Mouse (Mus musculus): ENCODE results near the gene Mvp. TPM values are rescaled to one million over a fixed set of nuclear protein-coding genes. Genes with fewer than 3 reads are reported as not detected.

Gene Mvp
- polyA plus RNA-seq, 1 experiment from 2014 or later, result 5.6 TPM

GRCm38 (mm10) chr7:127024755-127025555, 10.5 kb upstream of the Mvp start:
- ATAC-seq (ENCODE audit: insufficient number of reproducible peaks, insufficient read depth, low FRiP score, low TSS enrichment), result peak; percentile 22; the same call in 1 of the 2 replicates
- Histone ChIP-seq H3K4me3 (peak overlapping the region; percentile 92), H3K9me3 (no peaks in the 10 kb centered on the region), H3K4me1 (peaks cover 56% of the 10 kb centered on the region), H3K9ac (peak overlapping the region; percentile 99), H3K27me3 (no peaks in the 10 kb centered on the region), H3K27ac (peak overlapping the region; percentile 98), H3K4me2 (replicated peaks) (peak overlapping the region; percentile 97), H3K36me3 (peaks cover 40% of the 10 kb centered on the region)
- whole genome bisulfite sequencing, result 1% methylated on average over 30 of the region's 30 CpGs

DNA sequence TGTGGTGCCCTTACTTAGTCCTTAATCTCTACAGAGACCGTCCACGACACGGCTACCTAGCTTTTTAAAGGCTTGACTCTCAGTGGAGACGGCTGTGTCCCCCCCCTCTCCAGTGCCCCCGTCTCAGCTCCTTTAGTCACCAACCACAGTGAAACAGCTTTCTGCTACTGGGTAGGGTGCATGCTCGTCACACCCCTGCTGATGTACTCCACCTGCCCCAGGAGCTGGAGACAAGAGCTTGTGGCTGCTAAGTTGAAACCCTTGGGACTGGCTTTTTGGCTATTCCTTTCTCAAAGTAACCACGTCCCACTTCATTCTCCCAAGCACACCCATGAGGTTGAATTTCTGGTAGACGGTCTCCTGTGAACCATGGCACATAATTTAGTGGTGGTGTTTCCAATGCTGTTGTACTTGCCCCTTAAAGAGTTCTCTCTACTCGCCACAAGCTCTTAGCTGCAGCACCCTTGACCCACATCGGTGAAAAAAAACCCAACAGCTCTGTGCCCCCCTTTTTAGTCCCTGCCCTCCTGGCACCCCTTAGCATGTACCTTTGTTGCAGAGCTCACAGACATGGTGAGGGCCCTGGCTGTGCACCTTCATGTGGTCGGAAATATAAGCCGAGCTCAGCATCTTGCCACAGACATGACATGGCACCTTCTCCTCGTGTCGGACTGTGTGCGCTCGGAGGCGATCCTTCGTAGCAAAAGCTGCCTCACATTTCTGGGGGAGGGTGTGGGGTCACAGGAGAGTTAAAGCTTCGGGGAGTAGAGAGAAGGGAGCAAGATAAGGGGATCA, 9.7 kb upstream of the Mvp start:
- H3K27ac ChIP-seq, result peak overlapping the region; percentile 98
- 28% methylated on average over 19 of the region's 19 CpGs for WGBS
- H3K4me1 ChIP-seq, result peaks cover 65% of the 10 kb centered on the region

DNA sequence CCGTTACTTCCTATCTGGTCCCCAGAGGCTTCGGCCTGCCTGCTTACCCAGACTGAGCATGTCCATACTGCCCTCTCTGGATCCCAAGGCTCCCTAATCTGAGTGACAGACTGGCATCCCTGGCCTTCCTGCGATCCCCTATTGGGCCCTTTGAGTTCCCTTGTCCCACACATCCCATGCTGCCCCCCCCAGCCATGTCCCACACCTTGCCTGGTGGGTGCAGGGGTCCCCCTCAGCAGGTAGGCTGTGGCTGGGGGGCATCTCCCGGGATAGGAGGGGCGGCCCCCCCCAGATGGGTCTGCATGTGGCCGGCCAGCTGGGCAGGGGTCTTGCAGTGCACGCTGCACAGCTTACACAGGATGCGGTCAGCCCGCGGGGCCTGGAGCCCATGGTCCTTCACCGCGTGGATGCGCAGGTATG, 8.9 kb upstream of the Mvp start:
- Histone ChIP-seq H3K9me3 (no peaks in the 10 kb centered on the region), H3K9ac (peak overlapping the region; percentile 99), H3K27me3 (no peaks in the 10 kb centered on the region), H3K36me3 (peaks cover 30% of the 10 kb centered on the region), H3K4me1 (peaks cover 72% of the 10 kb centered on the region), H3K4me2 (replicated peaks) (peak overlapping the region; percentile 97), H3K27ac (peak overlapping the region; percentile 72), H3K4me3 (peak overlapping the region; percentile 92)
- 78% methylated on average over 13 of the region's 13 CpGs for WGBS
- no peak for ATAC-seq (ENCODE audit: insufficient number of reproducible peaks, insufficient read depth, low FRiP score, low TSS enrichment)

More for the DNA sequence above, 9.7 kb upstream of the Mvp start:
- ATAC-seq (ENCODE audit: insufficient number of reproducible peaks, insufficient read depth, low FRiP score, low TSS enrichment), result no peak
- Histone ChIP-seq H3K4me3 (peak overlapping the region; percentile 92), H3K4me2 (replicated peaks) (peak overlapping the region; percentile 97), H3K9ac (peak overlapping the region; percentile 99), H3K9me3 (no peaks in the 10 kb centered on the region), H3K27me3 (no peaks in the 10 kb centered on the region), H3K36me3 (peaks cover 32% of the 10 kb centered on the region)

GRCm38 (mm10) chr7:127022528-127023271, 8.3 kb upstream of the Mvp start:
- 84% methylated on average over 7 of the region's 7 CpGs for WGBS
- H3K9me3 ChIP-seq, result no peaks in the 10 kb centered on the region
- no peak for ATAC-seq (ENCODE audit: insufficient number of reproducible peaks, insufficient read depth, low FRiP score, low TSS enrichment)
- H3K4me1 ChIP-seq, result peaks cover 72% of the 10 kb centered on the region
- H3K27me3 ChIP-seq, result no peaks in the 10 kb centered on the region
- peak overlapping the region; percentile 99; the same call in 1 of the 2 replicates for H3K9ac ChIP-seq
- peak overlapping the region; percentile 72; the same call in 1 of the 2 replicates for H3K27ac ChIP-seq
- peak overlapping the region; percentile 92 for H3K4me3 ChIP-seq
- peak overlapping the region; percentile 97 for H3K4me2 ChIP-seq (replicated peaks)
- peaks cover 30% of the 10 kb centered on the region for H3K36me3 ChIP-seq

- ATAC-seq (ENCODE audit: insufficient number of reproducible peaks, insufficient read depth, low FRiP score, low TSS enrichment), result no peak
- Histone ChIP-seq H3K27ac (peak overlapping the region; percentile 90), H3K27me3 (no peaks in the 10 kb centered on the region), H3K9me3 (no peaks in the 10 kb centered on the region), H3K36me3 (peaks cover 30% of the 10 kb centered on the region), H3K4me2 (replicated peaks) (peak overlapping the region; percentile 97), H3K9ac (peak overlapping the region; percentile 69), H3K4me3 (peak overlapping the region; percentile 50), H3K4me1 (peaks cover 73% of the 10 kb centered on the region)
- WGBS, result 35% methylated on average over 5 of the region's 5 CpGs
These were observed 7.4 kb upstream of the Mvp start for GRCm38 (mm10) chr7:127021563-127022527.

GRCm38 (mm10) chr7:127020901-127021562, 6.6 kb upstream of the Mvp start, which contains the start of the genes Gm42742 and Prrt2:
Gene Gm42742, minus strand, starts transcription at chr7:127021097.
Gene Prrt2, minus strand, starts transcription at chr7:127021211.
- WGBS, result 1% methylated on average over 37 of the region's 37 CpGs
- peak within 1 kb of the TSS; percentile 97 for H3K4me2 ChIP-seq (replicated peaks)
- peaks cover 75% of the 10 kb centered on the region for H3K4me1 ChIP-seq
- peak within 1 kb of the TSS; percentile 69 for H3K9ac ChIP-seq
- H3K27ac ChIP-seq, result peak within 1 kb of the TSS; percentile 90
- ATAC-seq (ENCODE audit: insufficient number of reproducible peaks, insufficient read depth, low FRiP score, low TSS enrichment), result 0 out of 2 replicates have a peak, but pooled peaks have one; percentile 29
- peak within 1 kb of the TSS; percentile 50 for H3K4me3 ChIP-seq
- H3K27me3 ChIP-seq, result no peaks in the 10 kb centered on the region
- no peaks in the 10 kb centered on the region for H3K9me3 ChIP-seq
- peaks cover 30% of the 10 kb centered on the region for H3K36me3 ChIP-seq

DNA sequence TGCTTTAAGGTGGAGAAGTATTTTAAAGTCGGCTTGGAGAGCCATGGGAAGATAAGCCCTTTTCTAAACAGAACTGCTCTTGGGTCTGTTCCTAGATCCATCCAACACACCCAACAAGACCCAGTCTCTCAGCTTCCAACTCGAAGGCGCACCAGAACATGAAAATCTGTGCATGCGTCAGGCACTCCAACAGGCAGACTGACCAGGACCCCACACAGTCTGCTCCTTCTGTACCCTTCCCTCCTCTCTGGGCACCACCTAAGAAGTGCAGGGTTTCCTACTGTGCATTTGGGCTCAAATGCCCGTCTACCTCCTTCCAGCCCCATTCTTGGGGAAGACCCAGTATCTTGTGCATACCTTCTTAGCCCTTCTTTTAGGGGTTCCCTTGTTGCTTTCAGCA, 6.1 kb upstream of the Mvp start:
- H3K4me3 ChIP-seq, result peak overlapping the region; percentile 50
- H3K36me3 ChIP-seq, result peaks cover 35% of the 10 kb centered on the region
- peak overlapping the region; percentile 90 for H3K27ac ChIP-seq
- no peaks in the 10 kb centered on the region for H3K9me3 ChIP-seq
- peaks cover 80% of the 10 kb centered on the region for H3K4me1 ChIP-seq
- peak overlapping the region; percentile 97 for H3K4me2 ChIP-seq (replicated peaks)
- ATAC-seq (ENCODE audit: insufficient number of reproducible peaks, insufficient read depth, low FRiP score, low TSS enrichment), result no peak
- H3K9ac ChIP-seq, result peak overlapping the region; percentile 69
- 39% methylated on average over 5 of the region's 5 CpGs for WGBS
- no peaks in the 10 kb centered on the region for H3K27me3 ChIP-seq

- 44% methylated on average over 3 of the region's 3 CpGs for WGBS
- peak overlapping the region; percentile 50 for H3K4me3 ChIP-seq
- H3K9ac ChIP-seq, result peak overlapping the region; percentile 69
- no peaks in the 10 kb centered on the region for H3K27me3 ChIP-seq
- H3K4me1 ChIP-seq, result peaks cover 85% of the 10 kb centered on the region
- no peaks in the 10 kb centered on the region for H3K9me3 ChIP-seq
- H3K27ac ChIP-seq, result peak overlapping the region; percentile 90
- no peak for ATAC-seq (ENCODE audit: insufficient number of reproducible peaks, insufficient read depth, low FRiP score, low TSS enrichment)
- peaks cover 40% of the 10 kb centered on the region for H3K36me3 ChIP-seq
- H3K4me2 ChIP-seq (replicated peaks), result peak overlapping the region; percentile 97
These were observed 5.6 kb upstream of the Mvp start for GRCm38 (mm10) chr7:127020031-127020430.

- Histone ChIP-seq H3K4me1 (peaks cover 86% of the 10 kb centered on the region), H3K27ac (peak overlapping the region; percentile 90), H3K36me3 (peaks cover 42% of the 10 kb centered on the region), H3K9ac (peak overlapping the region; percentile 69), H3K4me2 (replicated peaks) (peak overlapping the region; percentile 97), H3K9me3 (no peaks in the 10 kb centered on the region), H3K27me3 (no peaks in the 10 kb centered on the region), H3K4me3 (peak overlapping the region; percentile 50)
- ATAC-seq (ENCODE audit: insufficient number of reproducible peaks, insufficient read depth, low FRiP score, low TSS enrichment), result no peak
- 70% methylated on average over 14 of the region's 14 CpGs for WGBS
These were observed 5.0 kb upstream of the Mvp start for GRCm38 (mm10) chr7:127019306-127019960.

Data from embryonic facial prominence, embryonic 12.5 days (tissue).